Mouse (Mus musculus) retina, postnatal 1 day (tissue): Measurements from ENCODE around the gene Sema5a.

ENCODE experiments used
- DNase-seq: peaks from one replicate; pipeline ENCODE4 v3.0.0-alpha.2; 2012

Gene Sema5a

GRCm38 (mm10) chr15:32693006-32693405 is 448.4 kb downstream of the Sema5a start:
- no peak for DNase-seq

GRCm38 (mm10) chr15:32717298-32717985 is 472.8 kb downstream of the Sema5a start:
- DNase-seq: no peak

- peak; percentile 77 for DNase-seq
Measured at GRCm38 (mm10) chr15:32718293-32718963, 473.8 kb downstream of the Sema5a start.

GRCm38 (mm10) chr15:32718964-32719311 is 474.3 kb downstream of the Sema5a start:
- DNase-seq: no peak

- DNase-seq: peak; percentile 76
Measured at GRCm38 (mm10) chr15:32730839-32731238, 486.2 kb downstream of the Sema5a start.
